Mouse (Mus musculus): ENCODE measurements at regions not wholly inside any gene's neighbourhood (a gene's known extent, or its start where the extent isn't known, plus 50 kb on each side); places are given as distances from the start of the nearest gene placed in this dataset.
"Not testable (repeated sequence)": the region's sequence is repeated elsewhere in the genome, so short reads cannot be mapped to it uniquely, and the experiment has no call there.

GRCm38 (mm10) chr4:153848274-153848673 is 108.8 kb upstream of the A430005L14Rik start:
- Histone ChIP-seq H3K27ac (ENCODE audit: control insufficient read depth, insufficient read depth, low read depth, low read length) (no peak overlapping the region), H3K36me3 (ENCODE audit: control insufficient read depth, insufficient read depth, low read length) (no peaks in the 10 kb centered on the region), H3K27me3 (ENCODE audit: control insufficient read depth, insufficient read depth, low read length) (no peaks in the 10 kb centered on the region), H3K4me1 (ENCODE audit: control insufficient read depth, insufficient read depth, low read length) (no peaks in the 10 kb centered on the region), H3K4me3 (ENCODE audit: control insufficient read depth, low read depth, low read length) (no peak overlapping the region)
- TF ChIP-seq POLR2A (IDR thresholded peaks at IDR 0.05; ENCODE audit: control insufficient read depth, low read depth, low read length) (no peak), CTCF (IDR thresholded peaks at IDR 0.05; ENCODE audit: control insufficient read depth, insufficient read depth, insufficient replicate concordance, low read depth, low read length) (no peak)

- no peaks in the 10 kb centered on the region for H3K4me1 ChIP-seq (ENCODE audit: control insufficient read depth, insufficient read depth, low read length)
- no peak for TF ChIP-seq CTCF (IDR thresholded peaks at IDR 0.05; ENCODE audit: control insufficient read depth, insufficient read depth, insufficient replicate concordance, low read depth, low read length)
- H3K4me3 ChIP-seq (ENCODE audit: control insufficient read depth, low read depth, low read length): no peak overlapping the region
- H3K27ac ChIP-seq (ENCODE audit: control insufficient read depth, insufficient read depth, low read depth, low read length): no peak overlapping the region
- H3K36me3 ChIP-seq (ENCODE audit: control insufficient read depth, insufficient read depth, low read length): no peaks in the 10 kb centered on the region
- H3K27me3 ChIP-seq (ENCODE audit: control insufficient read depth, insufficient read depth, low read length): no peaks in the 10 kb centered on the region
These were observed 106.9 kb upstream of the A430005L14Rik start for GRCm38 (mm10) chr4:153850186-153850585.

DNA sequence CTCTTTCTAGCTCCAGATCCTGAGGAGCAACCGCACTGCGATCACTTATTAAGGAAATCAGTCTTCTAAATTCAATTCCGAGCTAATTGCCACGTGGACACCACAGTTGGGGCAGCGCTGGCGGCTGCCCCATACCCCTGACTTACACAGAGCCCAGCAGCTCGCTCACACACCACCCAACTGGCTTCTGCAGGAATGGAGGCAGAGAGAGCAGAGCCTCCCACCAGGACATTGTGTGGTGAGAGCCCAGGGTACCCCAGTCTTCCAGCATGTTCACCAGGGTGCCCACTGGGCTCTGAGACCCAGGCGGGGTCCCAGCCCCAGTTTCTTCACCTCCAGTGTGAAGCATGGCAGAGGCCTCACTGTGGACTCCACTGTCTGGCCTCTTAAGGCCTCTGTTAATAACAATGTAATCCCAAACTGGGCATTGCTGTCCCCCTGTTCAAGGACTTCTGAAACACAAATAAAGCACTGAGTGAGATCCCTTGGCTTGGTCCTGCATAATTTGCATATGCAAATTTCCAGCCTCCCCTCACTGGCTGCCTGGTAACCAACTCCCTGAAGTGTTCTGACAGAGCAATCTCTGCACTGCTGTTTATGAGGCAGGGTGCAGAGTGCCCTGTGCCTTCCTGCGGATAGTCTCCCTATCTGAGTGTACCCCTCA is 102.8 kb upstream of the A430005L14Rik start:
- Histone ChIP-seq H3K27ac (ENCODE audit: control insufficient read depth, insufficient read depth, low read depth, low read length) (no peak overlapping the region), H3K36me3 (ENCODE audit: control insufficient read depth, insufficient read depth, low read length) (no peaks in the 10 kb centered on the region), H3K4me3 (ENCODE audit: control insufficient read depth, low read depth, low read length) (no peak overlapping the region), H3K27me3 (ENCODE audit: control insufficient read depth, insufficient read depth, low read length) (no peaks in the 10 kb centered on the region), H3K4me1 (ENCODE audit: control insufficient read depth, insufficient read depth, low read length) (no peaks in the 10 kb centered on the region)
- TF ChIP-seq CTCF (IDR thresholded peaks at IDR 0.05; ENCODE audit: control insufficient read depth, insufficient read depth, insufficient replicate concordance, low read depth, low read length): no peak
- TF ChIP-seq POLR2A (IDR thresholded peaks at IDR 0.05; ENCODE audit: control insufficient read depth, low read depth, low read length): no peak

GRCm38 (mm10) chr4:153854748-153855092 is 102.3 kb upstream of the A430005L14Rik start:
- no peak overlapping the region for H3K4me3 ChIP-seq (ENCODE audit: control insufficient read depth, low read depth, low read length)
- H3K27me3 ChIP-seq (ENCODE audit: control insufficient read depth, insufficient read depth, low read length): no peaks in the 10 kb centered on the region
- no peaks in the 10 kb centered on the region for H3K36me3 ChIP-seq (ENCODE audit: control insufficient read depth, insufficient read depth, low read length)
- no peak overlapping the region for H3K27ac ChIP-seq (ENCODE audit: control insufficient read depth, insufficient read depth, low read depth, low read length)
- TF ChIP-seq CTCF (IDR thresholded peaks at IDR 0.05; ENCODE audit: control insufficient read depth, insufficient read depth, insufficient replicate concordance, low read depth, low read length): no peak
- no peak for TF ChIP-seq POLR2A (IDR thresholded peaks at IDR 0.05; ENCODE audit: control insufficient read depth, low read depth, low read length)
- no peaks in the 10 kb centered on the region for H3K4me1 ChIP-seq (ENCODE audit: control insufficient read depth, insufficient read depth, low read length)

DNA sequence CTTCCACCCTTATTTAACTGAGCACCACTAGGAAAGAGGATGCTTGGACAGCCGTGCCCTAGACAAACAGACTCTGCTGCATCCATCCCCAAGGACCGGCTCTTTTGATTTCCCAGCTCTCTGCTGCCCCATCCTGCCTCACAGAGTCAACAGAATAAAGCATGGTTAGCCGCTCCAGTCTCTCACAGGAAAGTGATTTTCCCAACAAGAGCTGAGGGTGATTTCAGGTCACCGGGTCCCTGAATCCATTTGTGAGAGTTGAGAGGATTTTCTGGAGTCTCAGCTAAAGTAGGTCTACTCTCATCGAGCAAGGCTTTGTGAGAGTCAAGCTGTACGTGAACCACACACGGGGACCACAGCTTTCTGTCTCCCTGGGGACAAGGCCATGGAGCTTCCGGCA is 95.6 kb upstream of the A430005L14Rik start:
- no peaks in the 10 kb centered on the region for H3K36me3 ChIP-seq (ENCODE audit: control insufficient read depth, insufficient read depth, low read length)
- H3K4me3 ChIP-seq (ENCODE audit: control insufficient read depth, low read depth, low read length): no peak overlapping the region
- H3K27ac ChIP-seq (ENCODE audit: control insufficient read depth, insufficient read depth, low read depth, low read length): no peak overlapping the region
- H3K27me3 ChIP-seq (ENCODE audit: control insufficient read depth, insufficient read depth, low read length): no peaks in the 10 kb centered on the region
- peaks cover 7% of the 10 kb centered on the region for H3K4me1 ChIP-seq (ENCODE audit: control insufficient read depth, insufficient read depth, low read length)
- TF ChIP-seq CTCF (IDR thresholded peaks at IDR 0.05; ENCODE audit: control insufficient read depth, insufficient read depth, insufficient replicate concordance, low read depth, low read length) (no peak), POLR2A (IDR thresholded peaks at IDR 0.05; ENCODE audit: control insufficient read depth, low read depth, low read length) (no peak)

DNA sequence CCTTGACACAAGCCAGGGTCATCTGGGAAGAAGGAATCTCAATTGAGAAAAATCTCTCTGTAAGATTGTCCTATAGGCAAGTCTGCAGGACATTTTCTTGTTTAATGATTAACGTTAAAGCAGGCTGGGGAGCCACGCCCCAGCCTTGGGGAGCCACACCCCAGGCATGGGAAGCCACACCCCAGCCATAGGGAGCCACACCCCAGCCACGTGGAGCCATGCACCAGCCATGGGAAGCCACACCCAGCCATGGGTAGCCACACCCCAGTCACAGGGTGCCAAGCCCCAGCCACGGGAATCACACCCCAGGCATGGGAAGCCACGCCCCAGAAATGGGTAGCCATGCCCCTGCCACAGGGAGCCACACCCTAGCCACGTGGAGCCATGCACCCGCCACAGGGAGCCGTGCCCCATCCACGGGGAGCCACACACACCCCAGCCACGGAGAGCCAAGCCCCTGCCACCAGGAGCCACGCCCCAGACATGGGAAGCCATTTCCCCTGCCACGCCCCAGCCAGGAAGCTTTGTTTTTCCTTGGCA is 94.8 kb upstream of the A430005L14Rik start:
- no peak overlapping the region for H3K4me3 ChIP-seq (ENCODE audit: control insufficient read depth, low read depth, low read length)
- TF ChIP-seq POLR2A (IDR thresholded peaks at IDR 0.05; ENCODE audit: control insufficient read depth, low read depth, low read length): no peak
- TF ChIP-seq CTCF (IDR thresholded peaks at IDR 0.05; ENCODE audit: control insufficient read depth, insufficient read depth, insufficient replicate concordance, low read depth, low read length): no peak
- H3K36me3 ChIP-seq (ENCODE audit: control insufficient read depth, insufficient read depth, low read length): no peaks in the 10 kb centered on the region
- no peak overlapping the region for H3K27ac ChIP-seq (ENCODE audit: control insufficient read depth, insufficient read depth, low read depth, low read length)
- H3K4me1 ChIP-seq (ENCODE audit: control insufficient read depth, insufficient read depth, low read length): peaks cover 7% of the 10 kb centered on the region
- H3K27me3 ChIP-seq (ENCODE audit: control insufficient read depth, insufficient read depth, low read length): no peaks in the 10 kb centered on the region

DNA sequence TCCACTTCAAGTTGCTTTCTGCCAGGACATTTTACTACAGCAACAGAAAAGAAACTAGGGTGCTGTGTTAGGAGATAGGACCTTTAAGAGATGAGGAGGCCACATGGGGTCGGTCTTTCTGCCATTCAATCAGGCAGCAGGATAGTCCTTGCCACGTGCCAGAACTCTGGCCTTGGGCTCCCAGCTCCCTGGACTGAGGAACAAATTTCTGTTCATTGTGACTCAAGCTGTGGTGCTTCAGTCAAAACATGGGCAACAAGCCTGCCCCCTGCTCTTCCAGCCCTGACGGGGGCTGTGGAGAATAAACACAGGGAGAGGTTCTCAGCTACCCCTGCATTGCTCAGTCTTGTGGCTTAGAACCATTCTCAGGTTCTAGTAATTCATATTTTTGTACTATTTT is 84.7 kb upstream of the A430005L14Rik start:
- no peak overlapping the region for H3K4me3 ChIP-seq (ENCODE audit: control insufficient read depth, low read depth, low read length)

GRCm38 (mm10) chr4:153875036-153875435 is 82.0 kb upstream of the A430005L14Rik start:
- H3K27me3 ChIP-seq (ENCODE audit: control insufficient read depth, insufficient read depth, low read length); H3K4me1 ChIP-seq (ENCODE audit: control insufficient read depth, insufficient read depth, low read length); H3K36me3 ChIP-seq (ENCODE audit: control insufficient read depth, insufficient read depth, low read length); H3K27ac ChIP-seq (ENCODE audit: control insufficient read depth, insufficient read depth, low read depth, low read length); H3K4me3 ChIP-seq (ENCODE audit: control insufficient read depth, low read depth, low read length): not testable (repeated sequence)

More for the DNA sequence above, 84.7 kb upstream of the A430005L14Rik start:
- TF ChIP-seq POLR2A (IDR thresholded peaks at IDR 0.05; ENCODE audit: control insufficient read depth, low read depth, low read length): no peak
- no peak for TF ChIP-seq CTCF (IDR thresholded peaks at IDR 0.05; ENCODE audit: control insufficient read depth, insufficient read depth, insufficient replicate concordance, low read depth, low read length)
- Histone ChIP-seq H3K36me3 (ENCODE audit: control insufficient read depth, insufficient read depth, low read length) (no peaks in the 10 kb centered on the region), H3K27me3 (ENCODE audit: control insufficient read depth, insufficient read depth, low read length) (no peaks in the 10 kb centered on the region), H3K27ac (ENCODE audit: control insufficient read depth, insufficient read depth, low read depth, low read length) (no peak overlapping the region), H3K4me1 (ENCODE audit: control insufficient read depth, insufficient read depth, low read length) (peaks cover 3% of the 10 kb centered on the region; the same call in 1 of the 2 replicates)
